Mouse (Mus musculus): Measurements from ENCODE around the gene Rabgap1.

DNA sequence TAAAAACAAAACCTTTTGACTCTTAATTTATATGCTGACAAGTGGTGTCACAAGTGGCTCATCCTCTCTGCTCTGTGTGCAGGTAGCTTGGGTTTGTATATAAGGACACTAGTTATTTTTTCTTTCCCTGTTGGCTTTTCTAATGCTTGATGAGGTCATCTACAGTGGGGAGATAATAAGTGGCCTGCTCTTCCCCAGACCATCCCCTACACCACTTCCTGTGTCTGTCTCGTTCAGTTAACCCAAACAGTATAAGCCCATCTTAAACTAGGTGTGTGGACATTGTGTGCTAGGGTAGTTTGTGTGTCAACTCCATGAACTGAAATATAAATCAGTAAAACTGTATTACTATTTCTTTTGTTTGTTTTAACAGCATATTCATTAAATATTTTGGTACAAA is 123.0 kb downstream of the Rabgap1 start:
- TF ChIP-seq CTCF (IDR thresholded peaks at IDR 0.05; ENCODE audit: control insufficient read depth, insufficient read depth, insufficient replicate concordance, low read depth, low read length): no peak
- TF ChIP-seq POLR2A (IDR thresholded peaks at IDR 0.05; ENCODE audit: control insufficient read depth, low read depth, low read length): no peak

Data from testis, adult 2 months (tissue).